Mouse (Mus musculus): ENCODE measurements around the gene Usp36. TPM values are rescaled to one million over a fixed set of nuclear protein-coding genes. Genes with fewer than 3 reads are reported as not detected.
A peak's percentile ranks its signal among the peaks of the same experiment; 100 is the strongest.

Gene Usp36
- polyA plus RNA-seq, 1 experiment from 2014 or later: 16.1 TPM

DNA sequence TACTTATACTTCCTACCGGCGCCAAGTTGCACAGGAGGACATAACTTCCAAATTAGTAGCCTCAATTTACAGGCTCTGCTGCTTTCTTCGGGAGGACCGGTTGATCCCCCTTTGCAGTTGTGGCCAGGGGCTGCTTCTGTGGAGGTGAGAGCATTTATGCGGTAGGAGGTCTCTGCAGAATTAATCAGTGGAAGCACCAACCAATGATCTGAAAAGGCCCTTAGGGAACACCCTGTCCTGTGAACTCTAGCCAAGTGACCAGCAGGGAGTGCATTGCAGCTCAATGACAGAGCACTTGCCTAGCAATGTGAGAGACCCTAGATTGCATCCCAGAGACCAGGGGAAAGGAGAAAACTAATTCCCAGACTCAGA is 41.0 kb downstream of the Usp36 start:
- no peaks in the 10 kb centered on the region for H3K27me3 ChIP-seq (replicated peaks; ENCODE audit: control insufficient read depth, insufficient read depth, low read length)
- peak overlapping the region; percentile 47 for H3K4me2 ChIP-seq (ENCODE audit: low read depth, low read length)
- peak overlapping the region; percentile 22 for H3K9ac ChIP-seq (ENCODE audit: low read depth, low read length)
- H3K27ac ChIP-seq (replicated peaks; ENCODE audit: low read depth, low read length): peak overlapping the region; percentile 45; the same call in 1 of the 2 replicates
- H3K4me1 ChIP-seq (ENCODE audit: control insufficient read depth, insufficient read depth, low read length): peaks cover 27% of the 10 kb centered on the region
- no peaks in the 10 kb centered on the region for H3K9me3 ChIP-seq (ENCODE audit: control insufficient read depth, low read length)
- WGBS: 0% methylated on average over 5 of the region's 5 CpGs
- no peaks in the 10 kb centered on the region for H3K36me3 ChIP-seq (ENCODE audit: control insufficient read depth, insufficient read depth, low read length)
- ATAC-seq (ENCODE audit: low read depth): no peak
- DNase-seq (ENCODE audit: low spot score): no peak
- peak overlapping the region; percentile 87 for H3K4me3 ChIP-seq (ENCODE audit: low read depth, low read length)

DNA sequence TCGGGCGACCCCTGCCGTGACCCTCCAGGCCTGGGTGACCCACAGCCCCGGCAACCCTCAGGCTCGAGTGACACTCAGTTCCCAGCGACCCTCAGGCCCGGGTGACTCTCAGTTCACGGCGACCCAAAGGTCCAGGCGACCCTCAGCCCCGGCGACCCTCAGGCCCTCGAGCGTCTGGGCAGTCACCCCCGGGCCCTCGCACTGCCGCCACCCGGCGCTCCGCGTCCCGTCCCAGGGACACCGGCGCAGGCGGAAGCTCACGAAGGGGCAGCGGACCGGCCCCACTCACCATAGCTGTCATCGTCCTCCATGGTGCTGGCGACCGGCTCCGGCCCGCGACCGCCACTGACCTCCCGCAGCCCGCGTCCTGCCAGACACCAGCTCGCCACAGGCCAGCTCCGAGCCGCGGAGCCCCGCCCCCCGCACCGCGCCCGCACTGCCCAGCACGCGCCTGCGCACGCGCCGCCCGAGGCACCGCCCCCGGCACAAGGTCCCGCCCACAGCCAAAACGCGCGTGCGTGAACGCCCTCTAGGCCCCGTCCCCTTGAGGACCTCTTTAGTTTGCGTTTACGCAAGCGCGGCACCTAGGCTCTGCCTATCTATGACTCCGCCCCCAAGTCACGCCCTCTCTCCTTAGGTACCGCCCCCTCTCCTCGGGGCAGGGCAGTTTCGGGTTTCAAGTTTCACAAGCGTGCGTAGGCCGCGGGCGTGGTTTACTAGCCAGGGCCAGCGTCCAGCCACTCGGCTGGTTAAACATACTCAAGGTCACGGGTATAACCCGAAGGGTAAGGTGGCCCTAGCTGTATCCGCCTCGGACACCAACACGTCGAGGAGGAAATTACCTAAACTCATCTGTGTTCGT is 41.7 kb downstream of the Usp36 start, which contains the start of gene Cyth1:
TSS of gene Cyth1 (minus strand) at position 443 of the 862 bp plus-strand sequence.
- WGBS: under 1% methylated on average over 47 of the region's 86 CpGs
- Histone ChIP-seq H3K9ac (ENCODE audit: low read depth, low read length) (peak within 1 kb of the TSS; percentile 86), H3K36me3 (ENCODE audit: control insufficient read depth, insufficient read depth, low read length) (no peaks in the 10 kb centered on the region), H3K4me1 (ENCODE audit: control insufficient read depth, insufficient read depth, low read length) (peaks cover 21% of the 10 kb centered on the region), H3K4me2 (ENCODE audit: low read depth, low read length) (peak within 1 kb of the TSS; percentile 88), H3K9me3 (ENCODE audit: control insufficient read depth, low read length) (no peaks in the 10 kb centered on the region), H3K27ac (replicated peaks; ENCODE audit: low read depth, low read length) (peak within 1 kb of the TSS; percentile 45; the same call in 1 of the 2 replicates), H3K4me3 (ENCODE audit: low read depth, low read length) (peak within 1 kb of the TSS; percentile 87), H3K27me3 (replicated peaks; ENCODE audit: control insufficient read depth, insufficient read depth, low read length) (no peaks in the 10 kb centered on the region)
- DNase-seq (ENCODE audit: low spot score) (peak; percentile 99), ATAC-seq (ENCODE audit: low read depth) (peak; percentile 95)

DNA sequence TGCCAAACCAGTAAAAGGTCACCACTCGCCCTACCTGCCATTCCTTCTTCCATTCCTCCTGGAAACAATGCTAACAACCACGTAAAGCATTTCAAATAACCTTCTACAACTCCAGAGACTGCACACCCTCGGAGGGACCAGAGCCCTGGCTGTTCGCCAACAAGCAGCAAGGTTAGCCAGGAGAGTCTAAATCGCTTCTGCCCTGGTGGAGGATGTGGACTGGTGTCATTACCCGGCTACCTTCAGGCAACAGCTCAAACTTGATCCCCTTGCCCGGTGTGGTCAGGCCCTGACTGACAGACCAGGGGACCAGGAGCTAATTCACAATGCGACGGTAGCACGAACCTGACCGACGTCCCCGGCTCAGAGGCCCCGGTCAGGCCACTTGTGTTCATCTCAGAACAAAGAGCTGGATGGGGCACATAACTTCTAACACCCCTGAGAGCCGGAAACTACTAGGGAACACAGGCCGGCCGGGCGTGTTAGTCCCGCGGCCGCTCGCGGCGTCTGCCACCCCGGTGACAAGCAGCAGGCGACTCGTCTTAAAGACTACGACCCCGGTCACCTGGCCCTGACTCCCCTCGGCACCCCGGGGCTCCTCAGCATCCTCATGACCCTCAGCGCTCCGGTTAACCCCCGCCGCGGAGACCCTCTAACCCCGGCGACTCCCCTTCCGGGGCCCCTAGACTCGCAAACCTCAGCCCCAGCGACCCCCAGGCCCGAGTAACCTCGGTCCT is 42.5 kb downstream of the Usp36 start:
- DNase-seq (ENCODE audit: low spot score) (peak; percentile 59), ATAC-seq (ENCODE audit: low read depth) (no peak; the same call in 1 of the 2 replicates)
- H3K27me3 ChIP-seq (replicated peaks; ENCODE audit: control insufficient read depth, insufficient read depth, low read length): no peaks in the 10 kb centered on the region
- peaks cover 24% of the 10 kb centered on the region; the same call in 1 of the 2 replicates for H3K4me1 ChIP-seq (ENCODE audit: control insufficient read depth, insufficient read depth, low read length)
- H3K4me2 ChIP-seq (ENCODE audit: low read depth, low read length): peak overlapping the region; percentile 88
- H3K9me3 ChIP-seq (ENCODE audit: control insufficient read depth, low read length): no peaks in the 10 kb centered on the region
- WGBS: 1% methylated on average over 26 of the region's 43 CpGs
- peak overlapping the region; percentile 86 for H3K9ac ChIP-seq (ENCODE audit: low read depth, low read length)
- no peaks in the 10 kb centered on the region for H3K36me3 ChIP-seq (ENCODE audit: control insufficient read depth, insufficient read depth, low read length)
- peak overlapping the region; percentile 87 for H3K4me3 ChIP-seq (ENCODE audit: low read depth, low read length)
- H3K27ac ChIP-seq (replicated peaks; ENCODE audit: low read depth, low read length): peak overlapping the region; percentile 6; the same call in 1 of the 2 replicates

DNA sequence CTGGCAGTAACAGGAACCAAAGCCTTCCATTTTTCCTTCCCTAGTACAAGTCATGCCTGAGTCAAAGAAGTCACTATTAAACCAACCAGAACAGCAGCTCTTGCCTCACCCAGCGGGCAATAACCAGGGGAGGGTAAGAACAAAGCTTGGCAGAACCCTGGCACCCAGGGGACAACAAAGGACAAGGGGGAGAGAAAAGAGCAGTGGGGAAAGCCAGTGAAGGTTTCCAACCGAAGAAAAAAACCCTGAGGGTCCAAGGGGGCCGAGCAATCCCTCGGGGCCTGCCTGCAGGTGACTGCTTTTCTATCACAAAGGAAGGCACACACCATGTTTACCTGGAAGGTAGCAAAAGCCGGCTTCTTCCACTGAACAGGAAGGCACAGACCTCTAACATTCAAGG is 43.3 kb downstream of the Usp36 start:
- no peaks in the 10 kb centered on the region for H3K36me3 ChIP-seq (ENCODE audit: control insufficient read depth, insufficient read depth, low read length)
- peak overlapping the region; percentile 88 for H3K4me2 ChIP-seq (ENCODE audit: low read depth, low read length)
- ATAC-seq (ENCODE audit: low read depth) (no peak), DNase-seq (ENCODE audit: low spot score) (no peak)
- H3K27me3 ChIP-seq (replicated peaks; ENCODE audit: control insufficient read depth, insufficient read depth, low read length): no peaks in the 10 kb centered on the region
- H3K9ac ChIP-seq (ENCODE audit: low read depth, low read length): peak overlapping the region; percentile 86
- no peaks in the 10 kb centered on the region for H3K9me3 ChIP-seq (ENCODE audit: control insufficient read depth, low read length)
- H3K27ac ChIP-seq (replicated peaks; ENCODE audit: low read depth, low read length): no peak overlapping the region
- WGBS: 39% methylated on average over 5 of the region's 5 CpGs
- peak overlapping the region; percentile 87 for H3K4me3 ChIP-seq (ENCODE audit: low read depth, low read length)
- H3K4me1 ChIP-seq (ENCODE audit: control insufficient read depth, insufficient read depth, low read length): peaks cover 30% of the 10 kb centered on the region

DNA sequence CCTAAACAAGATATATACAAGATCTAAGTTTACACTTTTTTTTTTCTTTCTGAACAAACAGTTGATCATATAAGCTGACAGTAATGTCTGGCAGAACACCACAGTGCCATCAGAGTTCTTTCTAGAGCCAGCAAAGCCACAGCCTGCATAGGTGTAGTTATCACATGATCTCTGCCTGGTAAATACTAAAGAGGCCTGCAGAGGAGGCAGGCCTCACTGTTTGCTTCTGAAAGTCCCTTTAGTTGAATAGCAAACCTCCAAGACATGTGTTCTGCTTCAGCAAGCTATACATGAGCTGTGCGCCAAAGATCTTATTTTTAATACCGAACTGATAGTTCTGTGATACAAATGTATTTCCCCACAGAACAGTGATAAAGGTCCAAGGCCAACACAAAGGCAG is 44.9 kb downstream of the Usp36 start:
- H3K27me3 ChIP-seq (replicated peaks; ENCODE audit: control insufficient read depth, insufficient read depth, low read length): no peaks in the 10 kb centered on the region
- peaks cover 40% of the 10 kb centered on the region for H3K4me1 ChIP-seq (ENCODE audit: control insufficient read depth, insufficient read depth, low read length)
- no peak overlapping the region for H3K4me3 ChIP-seq (ENCODE audit: low read depth, low read length)
- no peak overlapping the region for H3K4me2 ChIP-seq (ENCODE audit: low read depth, low read length)
- no peak overlapping the region for H3K27ac ChIP-seq (replicated peaks; ENCODE audit: low read depth, low read length)
- 89% methylated on average over 2 of the region's 2 CpGs for WGBS
- ATAC-seq (ENCODE audit: low read depth): no peak
- no peaks in the 10 kb centered on the region for H3K9me3 ChIP-seq (ENCODE audit: control insufficient read depth, low read length)
- no peak for DNase-seq (ENCODE audit: low spot score)
- no peaks in the 10 kb centered on the region for H3K36me3 ChIP-seq (ENCODE audit: control insufficient read depth, insufficient read depth, low read length)
- H3K9ac ChIP-seq (ENCODE audit: low read depth, low read length): no peak overlapping the region

DNA sequence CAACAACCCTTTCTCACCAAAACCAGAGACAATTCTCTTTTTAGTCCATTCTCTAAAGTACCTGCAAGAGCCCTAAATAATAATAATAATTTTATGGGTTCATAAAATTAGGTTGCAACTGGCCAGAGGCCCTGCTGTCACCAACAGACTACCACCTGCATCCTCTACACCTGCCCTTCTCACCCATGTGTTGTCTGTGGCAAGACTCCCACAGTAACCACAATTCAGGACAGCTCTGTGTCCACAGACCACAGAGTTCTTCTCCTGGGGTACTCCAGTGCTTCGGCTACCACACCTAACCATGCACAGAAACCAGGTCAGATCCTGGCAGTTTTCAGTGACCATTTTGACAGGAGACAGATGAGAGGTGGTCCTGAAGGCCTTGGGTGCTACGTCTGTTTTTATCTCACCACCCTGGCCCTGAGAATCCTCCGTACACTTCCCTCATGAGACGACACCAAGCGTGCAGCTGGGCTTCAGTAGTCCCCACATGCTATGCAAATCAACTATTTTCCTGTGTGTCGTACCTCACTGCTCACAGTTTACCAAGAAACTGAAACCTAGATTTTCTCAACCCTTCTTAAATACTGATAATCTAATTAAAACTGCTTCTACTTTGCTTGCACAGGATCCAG is 46.3 kb downstream of the Usp36 start:
- H3K27ac ChIP-seq (replicated peaks; ENCODE audit: low read depth, low read length): no peak overlapping the region
- no peaks in the 10 kb centered on the region for H3K36me3 ChIP-seq (ENCODE audit: control insufficient read depth, insufficient read depth, low read length)
- WGBS: 91% methylated on average over 6 of the region's 6 CpGs
- H3K4me1 ChIP-seq (ENCODE audit: control insufficient read depth, insufficient read depth, low read length): peaks cover 46% of the 10 kb centered on the region
- no peak overlapping the region for H3K9ac ChIP-seq (ENCODE audit: low read depth, low read length)
- DNase-seq (ENCODE audit: low spot score): no peak
- H3K9me3 ChIP-seq (ENCODE audit: control insufficient read depth, low read length): no peaks in the 10 kb centered on the region
- no peak overlapping the region for H3K4me3 ChIP-seq (ENCODE audit: low read depth, low read length)
- ATAC-seq (ENCODE audit: low read depth): no peak
- no peaks in the 10 kb centered on the region for H3K27me3 ChIP-seq (replicated peaks; ENCODE audit: control insufficient read depth, insufficient read depth, low read length)
- H3K4me2 ChIP-seq (ENCODE audit: low read depth, low read length): no peak overlapping the region

DNA sequence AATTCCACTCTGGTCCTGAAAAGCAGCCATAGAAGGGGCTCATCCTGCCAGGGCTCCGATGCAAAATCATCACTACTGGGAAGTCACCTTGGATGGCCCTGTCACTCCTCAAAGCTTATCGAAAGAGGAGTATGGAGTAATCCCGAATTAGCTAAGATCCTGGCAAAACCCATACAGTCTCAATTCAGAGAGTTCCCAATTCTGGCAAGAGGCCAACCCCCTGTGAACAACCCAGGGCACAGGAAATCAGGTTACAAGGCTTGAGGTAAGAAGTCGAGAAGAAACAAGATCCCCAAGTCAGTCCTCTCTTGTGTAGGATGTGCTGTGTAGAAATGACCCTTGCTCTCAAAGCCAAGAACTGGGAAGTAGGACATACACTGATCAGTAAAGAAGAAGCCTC is 47.5 kb downstream of the Usp36 start:
- ATAC-seq (ENCODE audit: low read depth): no peak
- 0 out of 2 replicates have a peak overlapping the region, but pooled peaks have one; percentile 8 for H3K27ac ChIP-seq (replicated peaks; ENCODE audit: low read depth, low read length)
- WGBS: 47% methylated on average over 4 of the region's 4 CpGs
- no peaks in the 10 kb centered on the region for H3K27me3 ChIP-seq (replicated peaks; ENCODE audit: control insufficient read depth, insufficient read depth, low read length)
- no peak overlapping the region for H3K9ac ChIP-seq (ENCODE audit: low read depth, low read length)
- H3K4me3 ChIP-seq (ENCODE audit: low read depth, low read length): no peak overlapping the region
- no peaks in the 10 kb centered on the region for H3K36me3 ChIP-seq (ENCODE audit: control insufficient read depth, insufficient read depth, low read length)
- no peak for DNase-seq (ENCODE audit: low spot score)
- no peak overlapping the region for H3K4me2 ChIP-seq (ENCODE audit: low read depth, low read length)
- no peaks in the 10 kb centered on the region for H3K9me3 ChIP-seq (ENCODE audit: control insufficient read depth, low read length)
- peaks cover 52% of the 10 kb centered on the region for H3K4me1 ChIP-seq (ENCODE audit: control insufficient read depth, insufficient read depth, low read length)

DNA sequence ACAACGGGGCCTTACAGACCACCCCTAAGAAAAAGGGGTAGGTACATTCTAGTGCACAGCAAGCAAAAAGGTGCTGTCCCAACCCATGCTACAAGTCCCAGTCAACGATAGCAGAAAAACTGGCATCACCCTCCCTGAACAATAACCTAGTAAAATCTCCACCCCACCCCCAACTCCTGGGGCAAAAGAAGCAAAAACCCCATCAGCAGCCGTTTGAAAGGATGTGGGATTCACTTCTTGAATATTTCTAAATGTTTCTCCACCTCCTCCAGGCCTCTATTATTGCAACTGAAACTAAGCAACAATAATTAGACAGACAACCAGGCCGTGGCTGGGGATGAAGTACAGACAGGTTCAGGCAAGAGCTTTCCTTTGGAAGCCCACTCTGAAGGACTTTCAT is 49.7 kb downstream of the Usp36 start:
- Histone ChIP-seq H3K4me1 (ENCODE audit: control insufficient read depth, insufficient read depth, low read length) (peaks cover 52% of the 10 kb centered on the region), H3K9me3 (ENCODE audit: control insufficient read depth, low read length) (no peaks in the 10 kb centered on the region), H3K4me2 (ENCODE audit: low read depth, low read length) (0 out of 2 replicates have a peak overlapping the region, but pooled peaks have one; percentile 42), H3K9ac (ENCODE audit: low read depth, low read length) (peak overlapping the region; percentile 5; the same call in 1 of the 2 replicates), H3K36me3 (ENCODE audit: control insufficient read depth, insufficient read depth, low read length) (no peaks in the 10 kb centered on the region), H3K4me3 (ENCODE audit: low read depth, low read length) (no peak overlapping the region), H3K27me3 (replicated peaks; ENCODE audit: control insufficient read depth, insufficient read depth, low read length) (no peaks in the 10 kb centered on the region), H3K27ac (replicated peaks; ENCODE audit: low read depth, low read length) (peak overlapping the region; percentile 89)
- DNase-seq (ENCODE audit: low spot score) (no peak), ATAC-seq (ENCODE audit: low read depth) (no peak)
- 48% methylated on average over 4 of the region's 4 CpGs for WGBS
